Mouse (Mus musculus): Measurements from ENCODE around the gene Timm29.
"Not testable (repeated sequence)": the region's sequence is repeated elsewhere in the genome, so short reads cannot be mapped to it uniquely, and the experiment has no call there.

Gene Timm29

GRCm38 (mm10) chr9:21578226-21578625 lies 14.3 kb upstream of the Timm29 start:
- no peak for DNase-seq (ENCODE audit: low spot score)

- no peak for DNase-seq (ENCODE audit: low spot score)
These were observed 7.1 kb upstream of the Timm29 start for GRCm38 (mm10) chr9:21585401-21585800.

DNA sequence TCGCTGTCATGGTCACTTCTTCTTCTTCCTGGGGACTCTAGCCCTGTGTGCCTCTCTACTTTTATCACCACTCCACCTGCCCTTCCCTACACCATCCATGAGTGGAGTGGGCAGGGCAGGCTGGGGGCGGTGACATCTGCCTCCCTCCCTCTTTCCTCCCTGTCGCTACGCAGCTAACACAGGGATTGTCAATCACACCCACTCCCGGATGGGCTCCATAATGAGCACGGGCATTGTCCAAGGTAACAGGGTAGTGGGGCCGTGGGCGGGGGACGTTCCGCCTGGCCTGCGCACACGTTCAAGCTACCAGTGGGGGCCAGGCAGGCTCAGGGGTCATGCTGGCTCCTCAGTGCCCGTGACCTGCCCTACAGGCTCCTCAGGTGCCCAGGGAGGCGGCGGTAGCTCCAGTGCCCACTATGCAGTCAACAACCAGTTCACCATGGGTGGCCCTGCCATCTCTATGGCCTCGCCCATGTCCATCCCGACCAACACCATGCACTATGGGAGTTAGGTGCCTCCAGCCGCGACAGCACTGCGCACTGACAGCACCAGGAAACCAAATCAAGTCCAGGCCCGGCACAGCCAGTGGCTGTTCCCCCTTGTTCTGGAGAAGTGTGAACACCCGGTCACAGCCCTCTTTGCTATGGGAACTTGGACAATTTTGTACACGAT lies 4.7 kb upstream of the Timm29 start:
- no peak for DNase-seq (ENCODE audit: low spot score)

- no peak for DNase-seq (ENCODE audit: low spot score)
These were observed 4.2 kb upstream of the Timm29 start for GRCm38 (mm10) chr9:21588350-21588749.

DNA sequence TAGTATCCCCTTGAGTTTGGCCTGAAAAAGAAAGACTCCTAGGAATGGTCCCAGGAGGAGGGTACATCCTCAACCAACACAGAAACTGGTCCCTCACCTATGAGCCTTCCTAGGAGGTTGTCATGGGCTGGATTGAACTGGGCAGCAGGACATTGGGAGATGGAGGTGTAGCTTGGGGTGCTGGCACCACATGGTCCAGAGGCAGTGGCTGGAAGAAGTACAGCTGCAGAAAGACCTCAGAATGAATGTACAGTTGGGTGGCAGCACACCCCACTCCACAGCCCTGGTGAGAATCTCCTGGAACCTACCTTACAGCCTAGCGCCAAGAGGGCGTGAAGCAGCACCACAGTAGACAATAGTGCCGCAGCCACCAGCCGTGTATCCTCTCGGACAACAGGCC lies 3.0 kb upstream of the Timm29 start:
- no peak for DNase-seq (ENCODE audit: low spot score)

DNA sequence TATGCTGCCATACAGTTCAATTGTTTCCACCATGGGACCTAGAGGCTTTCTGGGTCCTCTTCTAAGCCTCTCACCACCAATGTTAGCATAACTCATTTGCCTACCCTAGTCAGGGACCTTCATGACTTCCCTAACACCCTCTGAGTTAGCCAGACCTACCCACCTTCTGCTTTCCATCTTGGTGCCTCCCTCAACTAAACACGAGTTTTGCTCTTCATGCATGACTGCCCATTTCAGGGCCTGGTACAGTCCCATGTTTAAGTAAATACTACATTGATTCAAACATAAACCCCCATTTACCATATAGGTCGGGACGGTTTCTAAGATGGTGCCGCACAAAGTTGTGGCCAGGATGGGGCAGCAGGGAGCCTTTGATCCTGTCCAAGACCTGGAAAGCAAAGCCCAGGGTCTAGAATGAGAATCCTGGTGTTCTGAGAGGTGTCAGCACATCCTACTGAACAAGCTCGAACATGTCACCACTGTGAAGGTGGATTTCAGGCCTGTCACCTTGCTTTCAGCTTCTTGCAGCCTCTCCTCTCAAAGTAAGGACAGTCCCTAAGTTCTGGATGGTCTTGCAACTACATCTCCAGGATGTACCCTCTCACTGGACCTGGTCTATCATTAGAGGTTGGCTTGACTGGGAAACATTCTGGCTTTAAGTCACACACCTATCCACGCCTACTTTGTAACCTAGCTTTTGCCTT lies 1.2 kb upstream of the Timm29 start:
- DNase-seq (ENCODE audit: low spot score), result no peak

DNA sequence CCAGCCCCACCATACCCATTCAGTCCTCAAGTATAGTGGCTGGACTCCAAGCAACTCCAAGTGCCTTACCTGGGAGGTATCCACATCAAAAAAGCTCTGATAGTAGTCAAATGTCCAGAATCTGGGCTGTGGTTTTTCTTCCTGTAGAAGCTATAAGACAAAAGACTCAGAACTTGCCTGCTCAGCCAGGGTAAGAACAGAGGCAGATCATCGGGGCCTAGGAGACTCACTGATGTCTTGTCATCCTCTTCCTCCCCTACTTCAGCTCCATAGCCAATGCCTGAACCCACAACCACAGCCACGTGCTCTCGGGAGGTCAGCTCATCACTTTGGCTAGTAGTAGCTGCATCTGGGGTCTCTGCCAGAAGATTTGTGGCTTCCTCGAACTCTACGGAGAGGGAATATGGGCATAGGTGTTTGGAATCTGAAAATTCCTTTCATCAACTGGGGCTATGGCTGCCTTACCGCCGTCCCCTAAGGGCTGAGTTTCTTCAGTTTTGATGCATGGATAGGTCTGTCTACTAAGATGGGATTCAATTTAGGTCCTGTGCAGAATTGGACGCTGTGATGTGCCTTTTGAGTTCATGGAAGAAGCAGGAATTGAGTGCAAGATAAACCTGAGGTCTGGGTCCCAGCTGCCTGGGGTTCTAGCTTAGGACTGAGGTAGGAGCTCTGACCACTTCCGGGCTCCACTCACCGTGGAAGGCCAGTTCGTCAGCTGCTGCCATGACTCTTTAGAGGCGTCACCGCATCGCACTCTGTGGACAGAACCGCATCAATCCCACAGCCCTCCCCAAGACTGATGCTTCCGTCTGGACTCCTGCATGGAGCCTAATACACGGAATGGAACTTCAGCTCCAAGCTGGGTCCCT lies 455 bp upstream of the Timm29 start:
- no peak for DNase-seq (ENCODE audit: low spot score)

- no peak for DNase-seq (ENCODE audit: low spot score)
These were observed 700 bp downstream of the Timm29 start for GRCm38 (mm10) chr9:21593122-21593721.

GRCm38 (mm10) chr9:21594350-21594749 lies 1.8 kb downstream of the Timm29 start:
- not testable (repeated sequence) for DNase-seq (ENCODE audit: low spot score)

DNA sequence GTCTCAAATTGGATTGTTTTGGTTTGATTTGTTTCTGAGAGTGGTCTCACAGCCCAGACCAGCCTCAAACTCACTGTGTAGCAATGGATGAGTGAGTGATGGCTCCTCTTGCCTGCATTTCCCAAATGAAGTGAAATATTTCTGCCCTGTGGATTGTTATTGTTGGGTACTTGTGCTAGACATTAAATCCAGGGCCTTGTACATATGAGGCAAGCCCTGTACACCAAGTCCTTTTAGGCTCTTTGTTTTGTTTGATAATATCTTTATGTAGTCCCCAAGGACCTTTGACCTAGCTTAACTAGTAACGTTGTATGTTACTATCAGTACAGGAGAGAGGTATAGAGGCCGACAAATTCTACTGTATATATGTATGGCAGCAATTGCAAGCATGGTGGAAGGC lies 2.3 kb downstream of the Timm29 start:
- no peak for DNase-seq (ENCODE audit: low spot score)

DNA sequence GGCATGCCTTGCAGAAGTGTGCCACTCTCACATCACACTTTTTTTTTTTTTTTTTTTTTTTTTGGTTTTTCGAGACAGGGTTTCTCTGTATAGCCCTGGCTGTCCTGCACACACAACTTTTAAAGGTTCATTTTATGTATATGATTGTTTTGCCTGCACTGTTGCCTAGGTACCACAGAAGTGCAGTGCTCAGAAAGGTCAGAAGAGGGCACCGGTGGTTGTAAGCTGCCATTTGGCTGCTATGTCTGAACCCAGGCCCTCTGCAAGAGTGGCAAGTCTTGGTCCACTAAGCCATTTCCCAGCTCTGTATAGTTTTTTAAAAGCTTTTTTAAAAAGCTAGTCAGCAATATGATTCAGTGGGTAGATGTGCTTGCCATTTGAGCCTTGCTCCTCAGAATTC lies 5.7 kb downstream of the Timm29 start:
- DNase-seq (ENCODE audit: low spot score), result no peak

GRCm38 (mm10) chr9:21600186-21600585 lies 7.7 kb downstream of the Timm29 start:
- DNase-seq (ENCODE audit: low spot score), result no peak

DNA sequence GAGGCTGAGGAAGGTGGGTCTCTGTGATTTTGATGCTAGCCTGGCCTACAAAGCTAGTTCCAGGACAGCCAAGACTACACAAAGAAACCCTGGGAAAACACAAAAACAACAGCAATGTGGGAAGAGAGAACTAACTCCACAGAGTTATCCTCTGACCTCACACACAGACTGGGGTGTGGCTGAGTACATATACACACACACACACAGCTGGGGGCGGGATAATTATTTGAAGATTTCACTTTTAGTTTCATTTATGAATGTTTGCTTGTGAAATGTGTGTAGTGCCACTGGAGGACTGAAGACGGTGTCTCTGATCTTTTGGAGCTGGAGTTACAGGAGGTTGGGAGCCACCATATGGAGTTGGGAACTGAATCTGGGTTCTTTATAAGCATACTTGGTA lies 8.6 kb downstream of the Timm29 start:
- no peak for DNase-seq (ENCODE audit: low spot score)

DNA sequence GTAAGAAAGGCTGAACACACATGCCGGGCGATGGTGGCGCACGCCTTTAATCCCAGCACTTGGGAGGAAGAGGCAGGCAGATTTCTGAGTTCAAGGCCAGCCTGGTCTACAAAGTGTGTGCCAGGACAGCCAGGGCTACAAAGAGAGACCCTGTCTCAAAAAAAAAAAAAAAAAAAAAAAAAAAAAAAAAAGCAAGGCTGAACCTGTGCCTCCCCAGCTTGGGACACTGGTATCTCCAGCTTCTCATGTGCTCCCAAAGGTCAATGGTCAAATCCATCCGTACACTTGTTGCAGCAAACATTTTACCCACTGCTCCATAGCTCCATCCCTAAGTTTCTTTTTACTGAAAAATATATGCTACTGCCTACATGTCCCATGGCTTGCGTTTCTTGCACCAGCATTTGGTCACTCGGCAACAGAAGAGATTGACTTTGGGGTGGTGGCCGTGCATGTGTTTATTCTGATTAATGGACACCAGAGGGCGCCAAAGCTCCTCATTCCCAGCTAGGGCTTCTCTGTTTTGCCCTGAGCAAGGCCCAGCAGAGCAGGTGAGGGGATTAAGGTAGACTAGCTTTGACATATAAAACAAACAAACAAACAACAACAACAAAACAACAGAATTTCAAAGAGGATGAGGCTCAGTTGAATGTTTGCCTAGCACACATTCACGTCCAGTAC lies 9.3 kb downstream of the Timm29 start:
- DNase-seq (ENCODE audit: low spot score), result no peak

GRCm38 (mm10) chr9:21604119-21604518 lies 11.6 kb downstream of the Timm29 start:
- DNase-seq (ENCODE audit: low spot score), result no peak

- DNase-seq (ENCODE audit: low spot score), result no peak
These were observed 13.3 kb downstream of the Timm29 start for GRCm38 (mm10) chr9:21605865-21606264.

DNA sequence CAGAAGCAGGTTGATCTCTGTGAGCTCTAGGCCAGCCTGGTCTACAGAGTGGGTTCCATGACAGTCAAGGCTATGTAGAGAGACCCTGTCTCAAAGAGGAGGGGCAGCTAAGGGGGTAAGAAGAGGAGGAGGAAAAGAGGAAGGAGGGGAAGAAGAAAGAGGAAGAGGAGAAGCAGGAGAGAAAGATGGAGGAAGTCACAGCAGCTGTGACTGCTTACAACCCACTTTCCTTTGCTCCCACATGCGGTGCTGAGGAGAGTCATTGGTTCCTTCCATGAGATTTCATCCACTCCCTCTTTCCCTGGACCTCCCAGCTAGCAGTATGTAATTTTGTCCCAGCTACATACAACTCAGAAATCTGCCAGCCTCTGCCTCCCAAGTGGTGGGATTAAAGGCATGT lies 14.1 kb downstream of the Timm29 start:
- no peak for DNase-seq (ENCODE audit: low spot score)

- no peak for DNase-seq (ENCODE audit: low spot score)
These were observed 17.3 kb downstream of the Timm29 start for GRCm38 (mm10) chr9:21609861-21610260.

- DNase-seq (ENCODE audit: low spot score), result no peak
These were observed 22.5 kb downstream of the Timm29 start for GRCm38 (mm10) chr9:21614864-21615616.

DNA sequence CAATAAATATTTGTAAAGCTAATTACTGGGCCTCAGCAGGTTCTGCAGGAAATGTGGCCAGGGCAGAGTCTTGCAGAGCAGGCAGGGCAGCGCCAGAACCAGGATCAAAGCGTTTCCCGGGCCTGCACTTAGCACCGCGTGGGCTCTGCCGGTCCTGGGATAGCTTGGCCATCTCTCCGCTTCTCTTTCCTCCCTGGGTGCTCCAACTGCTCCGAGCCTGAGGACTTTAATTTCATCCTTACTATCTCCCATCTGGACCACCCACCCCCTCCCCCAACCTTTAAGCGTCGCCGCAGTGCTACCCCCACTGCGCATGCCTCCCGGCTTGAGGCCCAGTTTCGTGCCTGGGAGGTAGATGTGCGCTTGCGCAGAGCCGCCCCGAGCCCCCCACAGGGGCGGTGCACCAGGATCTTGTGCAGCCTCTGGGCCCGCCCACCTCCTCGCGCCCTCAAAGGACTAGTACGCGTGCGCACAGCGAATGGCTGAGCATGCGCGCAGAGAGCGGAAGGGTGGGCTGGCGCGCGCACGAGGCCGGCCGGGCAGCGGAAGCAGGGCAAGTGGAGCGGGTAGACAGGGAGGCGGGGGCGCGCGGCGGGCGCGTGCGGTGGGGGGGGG lies 23.2 kb downstream of the Timm29 start, which contains the start of gene Smarca4:
Gene Smarca4, plus strand, starts transcription at position 553 of the 615 bp plus-strand sequence.
- DNase-seq (ENCODE audit: low spot score), result peak; percentile 95

Measured in urinary bladder, postnatal 10 days (tissue).